Mouse (Mus musculus) MEL (cell line): ENCODE results near the gene Fam129c.

Source experiments
- CHD1 ChIP-seq: IDR thresholded peaks from 2 replicates; pipeline ENCODE4 v1.6.1; 2012; ENCODE audit warnings: low read depth, mild to moderate bottlenecking, inconsistent platforms, low read length, improper control_type of control experiment
- CTCF ChIP-seq, 3 experiments: IDR thresholded peaks in 2 of 3; conservative IDR thresholded peaks in 1 of 3; 2 replicates each; pipeline ENCODE4 v1.5.1; 2011 to 2012; ENCODE audit warnings: low read length in 3 of 3, low read depth in 2 of 3, mild to moderate bottlenecking in 2 of 3, improper control_type of control experiment in 1 of 3, inconsistent platforms in 1 of 3, mixed read lengths in 1 of 3, moderate library complexity in 1 of 3; ENCODE audit not compliant: control insufficient read depth in 1 of 3, insufficient read depth in 1 of 3, poor library complexity in 1 of 3, severe bottlenecking in 1 of 3
- ELF1 ChIP-seq: IDR thresholded peaks from 2 replicates; pipeline ENCODE4 v1.6.1; 2014; ENCODE audit warnings: low read depth, mild to moderate bottlenecking, inconsistent platforms, low read length, improper control_type of control experiment, moderate library complexity
- POLR2A ChIP-seq, 2 experiments: IDR thresholded peaks; 2 replicates each; pipeline ENCODE4 v1.6.1; 2011 to 2012; ENCODE audit warnings: low read length in 2 of 2, mild to moderate bottlenecking in 2 of 2, control low read depth in 1 of 2, improper control_type of control experiment in 1 of 2, low read depth in 1 of 2, moderate library complexity in 1 of 2; ENCODE audit not compliant: control insufficient read depth in 1 of 2, insufficient read depth in 1 of 2, poor library complexity in 1 of 2
- RAD21 ChIP-seq: IDR thresholded peaks from 2 replicates; pipeline ENCODE4 v1.6.1; 2011; ENCODE audit warnings: mild to moderate bottlenecking, low read depth, low read length, improper control_type of control experiment
- SIN3A ChIP-seq: IDR thresholded peaks from 2 replicates; pipeline ENCODE4 v1.6.1; 2012; ENCODE audit warnings: low read length, improper control_type of control experiment, inconsistent platforms
- TAL1 ChIP-seq: IDR thresholded peaks from 2 replicates; pipeline ENCODE4 v1.6.1; 2012; ENCODE audit warnings: mild to moderate bottlenecking, inconsistent platforms, low read length, moderate library complexity, mixed read lengths
- USF1 ChIP-seq: IDR thresholded peaks from 2 replicates; pipeline ENCODE4 v1.6.1; 2014; ENCODE audit warnings: low read depth, mild to moderate bottlenecking, inconsistent platforms, low read length, improper control_type of control experiment, moderate library complexity
- ZKSCAN1 ChIP-seq: IDR thresholded peaks from 2 replicates; pipeline ENCODE4 v1.6.1; 2012; ENCODE audit warnings: low read depth, mild to moderate bottlenecking, inconsistent platforms, low read length, improper control_type of control experiment, moderate library complexity

DNA sequence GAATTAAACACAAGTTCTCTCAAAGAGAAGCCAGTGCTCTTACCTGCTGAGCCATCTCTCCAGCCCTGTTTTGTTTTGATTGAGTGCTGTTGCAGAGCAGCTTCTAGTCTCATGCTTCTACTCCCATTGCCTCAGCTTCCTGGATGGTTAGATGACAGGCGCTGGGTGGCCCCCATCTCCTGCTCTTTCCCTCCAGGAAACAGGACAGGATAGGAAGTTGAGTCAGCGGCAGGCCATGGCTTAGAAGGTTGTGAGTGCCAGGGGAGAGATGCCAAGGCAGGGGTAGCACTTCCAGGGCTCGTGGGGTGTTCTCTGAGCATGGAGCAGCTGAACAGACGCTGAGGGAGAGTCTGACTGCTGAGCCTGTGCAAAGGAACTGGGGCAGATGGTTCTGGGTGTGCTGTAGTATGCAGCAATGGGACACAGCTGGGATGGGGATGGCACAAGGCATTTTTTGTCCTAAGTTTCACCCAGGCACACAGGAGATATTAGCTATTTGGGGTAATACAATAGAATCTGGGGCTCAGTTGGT lies 19.5 kb upstream of the Fam129c start:
- no peak for TF ChIP-seq SIN3A
- no peak for TF ChIP-seq TAL1
- TF ChIP-seq POLR2A (IDR thresholded peaks at IDR 0.05; ENCODE audit: control insufficient read depth in 1 of 2, insufficient read depth in 1 of 2, low read depth in 1 of 2, low read length in 2 of 2, poor library complexity in 1 of 2), result no peak
- TF ChIP-seq RAD21, result no peak
- no peak for TF ChIP-seq ZKSCAN1
- TF ChIP-seq CHD1, result no peak
- TF ChIP-seq CTCF (IDR thresholded peaks at IDR 0.05 in 2 of 3, conservative IDR thresholded peaks at IDR 0.05 in 1 of 3; ENCODE audit: control insufficient read depth in 1 of 3, insufficient read depth in 1 of 3, low read depth in 2 of 3, low read length in 3 of 3, poor library complexity in 1 of 3, severe bottlenecking in 1 of 3), result no peak
- no peak for TF ChIP-seq USF1
- TF ChIP-seq ELF1, result no peak
